Mouse (Mus musculus): ENCODE measurements at regions not wholly inside any gene's neighbourhood (a gene's known extent, or its start where the extent isn't known, plus 50 kb on each side); places are given as distances from the start of the nearest gene placed in this dataset.

GRCm38 (mm10) chr13:80502927-80503326 is 380.3 kb upstream of the Arrdc3 start:
- Histone ChIP-seq H3K4me1 (ENCODE audit: control insufficient read depth, insufficient read depth, low read length) (no peaks in the 10 kb centered on the region), H3K4me3 (ENCODE audit: low read depth, low read length) (no peak overlapping the region), H3K27ac (replicated peaks; ENCODE audit: low read depth, low read length) (no peak overlapping the region), H3K36me3 (replicated peaks; ENCODE audit: control insufficient read depth, insufficient read depth, low read depth, low read length) (no peaks in the 10 kb centered on the region), H3K27me3 (ENCODE audit: control insufficient read depth, insufficient read depth, low read length) (no peaks in the 10 kb centered on the region), H3K9me3 (replicated peaks; ENCODE audit: control insufficient read depth, low read length) (no peaks in the 10 kb centered on the region), H3K4me2 (ENCODE audit: low read depth, low read length) (no peak overlapping the region), H3K9ac (replicated peaks; ENCODE audit: low read length) (no peak overlapping the region)
- DNase-seq (ENCODE audit: low spot score) = no peak
- ATAC-seq (replicated peaks; ENCODE audit: insufficient number of reproducible peaks, low FRiP score, low TSS enrichment, low read depth) = no peak
- WGBS = 84% methylated on average over 1 of the region's 1 CpGs

GRCm38 (mm10) chr13:80514171-80514981 is 368.8 kb upstream of the Arrdc3 start:
- DNase-seq (ENCODE audit: low spot score) (no peak), ATAC-seq (replicated peaks; ENCODE audit: insufficient number of reproducible peaks, low FRiP score, low TSS enrichment, low read depth) (no peak)
- H3K27me3 ChIP-seq (ENCODE audit: control insufficient read depth, insufficient read depth, low read length) = no peaks in the 10 kb centered on the region
- WGBS = 50% methylated on average over 3 of the region's 3 CpGs
- no peak overlapping the region for H3K4me2 ChIP-seq (ENCODE audit: low read depth, low read length)
- no peak overlapping the region for H3K27ac ChIP-seq (replicated peaks; ENCODE audit: low read depth, low read length)
- no peaks in the 10 kb centered on the region for H3K9me3 ChIP-seq (replicated peaks; ENCODE audit: control insufficient read depth, low read length)
- H3K36me3 ChIP-seq (replicated peaks; ENCODE audit: control insufficient read depth, insufficient read depth, low read depth, low read length) = no peaks in the 10 kb centered on the region
- no peaks in the 10 kb centered on the region for H3K4me1 ChIP-seq (ENCODE audit: control insufficient read depth, insufficient read depth, low read length)
- no peak overlapping the region for H3K4me3 ChIP-seq (ENCODE audit: low read depth, low read length)
- no peak overlapping the region for H3K9ac ChIP-seq (replicated peaks; ENCODE audit: low read length)

- H3K9me3 ChIP-seq (replicated peaks; ENCODE audit: control insufficient read depth, low read length) = no peaks in the 10 kb centered on the region
- H3K27me3 ChIP-seq (ENCODE audit: control insufficient read depth, insufficient read depth, low read length) = no peaks in the 10 kb centered on the region
- H3K4me2 ChIP-seq (ENCODE audit: low read depth, low read length) = no peak overlapping the region
- no peak overlapping the region for H3K27ac ChIP-seq (replicated peaks; ENCODE audit: low read depth, low read length)
- 66% methylated on average over 4 of the region's 4 CpGs for WGBS
- no peak overlapping the region for H3K9ac ChIP-seq (replicated peaks; ENCODE audit: low read length)
- no peaks in the 10 kb centered on the region for H3K36me3 ChIP-seq (replicated peaks; ENCODE audit: control insufficient read depth, insufficient read depth, low read depth, low read length)
- no peaks in the 10 kb centered on the region for H3K4me1 ChIP-seq (ENCODE audit: control insufficient read depth, insufficient read depth, low read length)
- ATAC-seq (replicated peaks; ENCODE audit: insufficient number of reproducible peaks, low FRiP score, low TSS enrichment, low read depth) (no peak), DNase-seq (ENCODE audit: low spot score) (no peak)
- H3K4me3 ChIP-seq (ENCODE audit: low read depth, low read length) = no peak overlapping the region
These were observed 368.3 kb upstream of the Arrdc3 start for GRCm38 (mm10) chr13:80514982-80515253.

- Histone ChIP-seq H3K4me2 (ENCODE audit: low read depth, low read length) (no peak overlapping the region), H3K9me3 (replicated peaks; ENCODE audit: control insufficient read depth, low read length) (no peaks in the 10 kb centered on the region), H3K36me3 (replicated peaks; ENCODE audit: control insufficient read depth, insufficient read depth, low read depth, low read length) (no peaks in the 10 kb centered on the region), H3K27ac (replicated peaks; ENCODE audit: low read depth, low read length) (no peak overlapping the region), H3K27me3 (ENCODE audit: control insufficient read depth, insufficient read depth, low read length) (no peaks in the 10 kb centered on the region), H3K4me3 (ENCODE audit: low read depth, low read length) (no peak overlapping the region), H3K9ac (replicated peaks; ENCODE audit: low read length) (no peak overlapping the region), H3K4me1 (ENCODE audit: control insufficient read depth, insufficient read depth, low read length) (no peaks in the 10 kb centered on the region)
- WGBS = 64% methylated on average over 1 of the region's 1 CpGs
- DNase-seq (ENCODE audit: low spot score) = peak; percentile 6
- no peak for ATAC-seq (replicated peaks; ENCODE audit: insufficient number of reproducible peaks, low FRiP score, low TSS enrichment, low read depth)
These were observed 364.3 kb upstream of the Arrdc3 start for GRCm38 (mm10) chr13:80518836-80519235.

- Histone ChIP-seq H3K9ac (replicated peaks; ENCODE audit: low read length) (no peak overlapping the region), H3K27me3 (ENCODE audit: control insufficient read depth, insufficient read depth, low read length) (no peaks in the 10 kb centered on the region), H3K4me3 (ENCODE audit: low read depth, low read length) (no peak overlapping the region), H3K4me2 (ENCODE audit: low read depth, low read length) (no peak overlapping the region), H3K27ac (replicated peaks; ENCODE audit: low read depth, low read length) (no peak overlapping the region), H3K4me1 (ENCODE audit: control insufficient read depth, insufficient read depth, low read length) (no peaks in the 10 kb centered on the region), H3K36me3 (replicated peaks; ENCODE audit: control insufficient read depth, insufficient read depth, low read depth, low read length) (no peaks in the 10 kb centered on the region), H3K9me3 (replicated peaks; ENCODE audit: control insufficient read depth, low read length) (no peaks in the 10 kb centered on the region)
- WGBS = 76% methylated on average over 4 of the region's 4 CpGs
- no peak for DNase-seq (ENCODE audit: low spot score)
- no peak for ATAC-seq (replicated peaks; ENCODE audit: insufficient number of reproducible peaks, low FRiP score, low TSS enrichment, low read depth)
These were observed 363.4 kb upstream of the Arrdc3 start for GRCm38 (mm10) chr13:80519792-80520191.

GRCm38 (mm10) chr13:80535755-80536350 is 347.3 kb upstream of the Arrdc3 start:
- Histone ChIP-seq H3K4me2 (ENCODE audit: low read depth, low read length) (no peak overlapping the region), H3K9me3 (replicated peaks; ENCODE audit: control insufficient read depth, low read length) (no peaks in the 10 kb centered on the region), H3K4me1 (ENCODE audit: control insufficient read depth, insufficient read depth, low read length) (no peaks in the 10 kb centered on the region), H3K27ac (replicated peaks; ENCODE audit: low read depth, low read length) (no peak overlapping the region), H3K9ac (replicated peaks; ENCODE audit: low read length) (no peak overlapping the region), H3K27me3 (ENCODE audit: control insufficient read depth, insufficient read depth, low read length) (no peaks in the 10 kb centered on the region), H3K36me3 (replicated peaks; ENCODE audit: control insufficient read depth, insufficient read depth, low read depth, low read length) (no peaks in the 10 kb centered on the region), H3K4me3 (ENCODE audit: low read depth, low read length) (no peak overlapping the region)
- DNase-seq (ENCODE audit: low spot score) (no peak), ATAC-seq (replicated peaks; ENCODE audit: insufficient number of reproducible peaks, low FRiP score, low TSS enrichment, low read depth) (no peak)
- WGBS = 83% methylated on average over 1 of the region's 1 CpGs

- Histone ChIP-seq H3K9ac (replicated peaks; ENCODE audit: low read length) (no peak overlapping the region), H3K27me3 (ENCODE audit: control insufficient read depth, insufficient read depth, low read length) (no peaks in the 10 kb centered on the region), H3K27ac (replicated peaks; ENCODE audit: low read depth, low read length) (no peak overlapping the region), H3K4me2 (ENCODE audit: low read depth, low read length) (no peak overlapping the region), H3K4me3 (ENCODE audit: low read depth, low read length) (no peak overlapping the region), H3K4me1 (ENCODE audit: control insufficient read depth, insufficient read depth, low read length) (no peaks in the 10 kb centered on the region), H3K9me3 (replicated peaks; ENCODE audit: control insufficient read depth, low read length) (no peaks in the 10 kb centered on the region), H3K36me3 (replicated peaks; ENCODE audit: control insufficient read depth, insufficient read depth, low read depth, low read length) (no peaks in the 10 kb centered on the region)
- 71% methylated on average over 1 of the region's 1 CpGs for WGBS
- DNase-seq (ENCODE audit: low spot score) = no peak
- ATAC-seq (replicated peaks; ENCODE audit: insufficient number of reproducible peaks, low FRiP score, low TSS enrichment, low read depth) = no peak
These were observed 338.2 kb upstream of the Arrdc3 start for GRCm38 (mm10) chr13:80544951-80545350.

GRCm38 (mm10) chr13:80557156-80557555 is 326.0 kb upstream of the Arrdc3 start:
- no peak overlapping the region for H3K27ac ChIP-seq (replicated peaks; ENCODE audit: low read depth, low read length)
- no peaks in the 10 kb centered on the region for H3K27me3 ChIP-seq (ENCODE audit: control insufficient read depth, insufficient read depth, low read length)
- no peaks in the 10 kb centered on the region for H3K36me3 ChIP-seq (replicated peaks; ENCODE audit: control insufficient read depth, insufficient read depth, low read depth, low read length)
- no peaks in the 10 kb centered on the region for H3K4me1 ChIP-seq (ENCODE audit: control insufficient read depth, insufficient read depth, low read length)
- DNase-seq (ENCODE audit: low spot score) (no peak), ATAC-seq (replicated peaks; ENCODE audit: insufficient number of reproducible peaks, low FRiP score, low TSS enrichment, low read depth) (peak; percentile 80)
- H3K9me3 ChIP-seq (replicated peaks; ENCODE audit: control insufficient read depth, low read length) = no peaks in the 10 kb centered on the region
- no peak overlapping the region for H3K4me2 ChIP-seq (ENCODE audit: low read depth, low read length)
- no peak overlapping the region for H3K9ac ChIP-seq (replicated peaks; ENCODE audit: low read length)
- H3K4me3 ChIP-seq (ENCODE audit: low read depth, low read length) = no peak overlapping the region

All from embryonic facial prominence, embryonic 11.5 days (tissue).